Mouse (Mus musculus): ENCODE measurements at regions not wholly inside any gene's neighbourhood (a gene's known extent, or its start where the extent isn't known, plus 50 kb on each side); places are given as distances from the start of the nearest gene placed in this dataset.
A peak's percentile ranks its signal among the peaks of the same experiment; 100 is the strongest.

- DNase-seq (ENCODE audit: low spot score), result no peak
These were observed 224.8 kb upstream of the Jarid2 start for GRCm38 (mm10) chr13:44504455-44504854.

GRCm38 (mm10) chr13:44506975-44507374 is 222.3 kb upstream of the Jarid2 start:
- no peak for DNase-seq (ENCODE audit: low spot score)

- DNase-seq (ENCODE audit: low spot score), result peak; percentile 79
These were observed 219.6 kb upstream of the Jarid2 start for GRCm38 (mm10) chr13:44509526-44510159.

GRCm38 (mm10) chr13:44513378-44514285 is 215.6 kb upstream of the Jarid2 start:
- no peak for DNase-seq (ENCODE audit: low spot score)

- DNase-seq (ENCODE audit: low spot score), result no peak
These were observed 214.6 kb upstream of the Jarid2 start for GRCm38 (mm10) chr13:44514636-44515158.

- DNase-seq (ENCODE audit: low spot score), result no peak
These were observed 212.4 kb upstream of the Jarid2 start for GRCm38 (mm10) chr13:44516863-44517262.

GRCm38 (mm10) chr13:44517312-44517711 is 212.0 kb upstream of the Jarid2 start:
- no peak for DNase-seq (ENCODE audit: low spot score)

- DNase-seq (ENCODE audit: low spot score), result no peak
These were observed 211.1 kb upstream of the Jarid2 start for GRCm38 (mm10) chr13:44518215-44518614.

- DNase-seq (ENCODE audit: low spot score), result no peak
These were observed 205.8 kb upstream of the Jarid2 start for GRCm38 (mm10) chr13:44523516-44523915.

GRCm38 (mm10) chr13:44530867-44531564 is 198.3 kb upstream of the Jarid2 start:
- no peak for DNase-seq (ENCODE audit: low spot score)

- no peak for DNase-seq (ENCODE audit: low spot score)
These were observed 196.6 kb upstream of the Jarid2 start for GRCm38 (mm10) chr13:44532631-44533180.

GRCm38 (mm10) chr13:44534575-44535080 is 194.6 kb upstream of the Jarid2 start:
- DNase-seq (ENCODE audit: low spot score), result no peak

- no peak for DNase-seq (ENCODE audit: low spot score)
These were observed 193.8 kb upstream of the Jarid2 start for GRCm38 (mm10) chr13:44535441-44535840.

- no peak for DNase-seq (ENCODE audit: low spot score)
These were observed 191.0 kb upstream of the Jarid2 start for GRCm38 (mm10) chr13:44538238-44538637.

GRCm38 (mm10) chr13:44540401-44540800 is 188.9 kb upstream of the Jarid2 start:
- no peak for DNase-seq (ENCODE audit: low spot score)

GRCm38 (mm10) chr13:44541243-44541653 is 188.0 kb upstream of the Jarid2 start:
- no peak for DNase-seq (ENCODE audit: low spot score)

GRCm38 (mm10) chr13:44544786-44545185 is 184.5 kb upstream of the Jarid2 start:
- no peak for DNase-seq (ENCODE audit: low spot score)

GRCm38 (mm10) chr13:44546289-44546688 is 183.0 kb upstream of the Jarid2 start:
- no peak for DNase-seq (ENCODE audit: low spot score)

- DNase-seq (ENCODE audit: low spot score), result no peak
These were observed 180.4 kb upstream of the Jarid2 start for GRCm38 (mm10) chr13:44548880-44549279.

- no peak for DNase-seq (ENCODE audit: low spot score)
These were observed 175.9 kb upstream of the Jarid2 start for GRCm38 (mm10) chr13:44553363-44553762.

GRCm38 (mm10) chr13:44554686-44555463 is 174.4 kb upstream of the Jarid2 start:
- no peak for DNase-seq (ENCODE audit: low spot score)

Data from embryo, embryonic 10.5 days (tissue).